Mouse (Mus musculus) brain, embryonic 14.5 days (tissue): ENCODE results near the gene Dyrk2. TPM values are rescaled to one million over a fixed set of nuclear protein-coding genes. Genes with fewer than 3 reads are reported as not detected.

ENCODE experiments used
- DNase-seq: peaks from one replicate; pipeline ENCODE4 v3.0.0-alpha.2; 2011; ENCODE audit warnings: low read depth
- CTCF ChIP-seq: fragments of 200-500 bp; IDR thresholded peaks from 2 replicates; pipeline ENCODE4 v1.5.1; 2012; ENCODE audit warnings: inconsistent platforms, mild to moderate bottlenecking, moderate library complexity, borderline replicate concordance; ENCODE audit not compliant: insufficient read depth, insufficient read length; ENCODE audit errors: extremely low read depth
- POLR2A ChIP-seq: fragments of 200-500 bp; IDR thresholded peaks from 2 replicates; pipeline ENCODE4 v1.6.1; 2012; ENCODE audit warnings: mild to moderate bottlenecking, inconsistent platforms, borderline replicate concordance; ENCODE audit not compliant: poor library complexity, insufficient read depth, insufficient read length, severe bottlenecking; ENCODE audit errors: extremely low read depth
- polyA plus RNA-seq: library from polyadenylated mRNA; depleted of rRNA; stranded (reverse); fragments of >200 nt; gene quantifications from 2 replicates; pipeline ENCODE4 v1.2.3, GENCODE M21; 2012

Gene Dyrk2
- polyA plus RNA-seq, 1 experiment: 31.8 TPM

DNA sequence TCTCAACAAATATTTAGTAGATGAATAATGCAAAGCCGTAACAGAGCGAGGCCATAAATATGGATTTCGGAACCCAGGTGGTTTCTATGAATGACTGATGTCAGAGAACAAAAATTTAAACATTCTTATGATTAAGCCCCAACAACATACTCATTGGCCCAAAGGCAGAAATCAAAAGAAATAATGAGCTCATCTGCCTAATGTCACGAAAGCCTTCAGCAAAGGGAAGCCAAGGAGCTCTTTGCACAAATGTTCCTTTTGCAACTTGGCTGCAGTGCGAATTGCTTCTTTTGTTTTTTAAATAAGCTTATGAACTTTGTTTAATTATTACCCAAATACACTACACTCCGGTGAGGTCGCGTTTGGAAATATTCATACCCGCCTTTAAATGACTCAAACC lies 29.4 kb downstream of the Dyrk2 start:
- no peak for TF ChIP-seq POLR2A
- no peak for TF ChIP-seq CTCF

DNA sequence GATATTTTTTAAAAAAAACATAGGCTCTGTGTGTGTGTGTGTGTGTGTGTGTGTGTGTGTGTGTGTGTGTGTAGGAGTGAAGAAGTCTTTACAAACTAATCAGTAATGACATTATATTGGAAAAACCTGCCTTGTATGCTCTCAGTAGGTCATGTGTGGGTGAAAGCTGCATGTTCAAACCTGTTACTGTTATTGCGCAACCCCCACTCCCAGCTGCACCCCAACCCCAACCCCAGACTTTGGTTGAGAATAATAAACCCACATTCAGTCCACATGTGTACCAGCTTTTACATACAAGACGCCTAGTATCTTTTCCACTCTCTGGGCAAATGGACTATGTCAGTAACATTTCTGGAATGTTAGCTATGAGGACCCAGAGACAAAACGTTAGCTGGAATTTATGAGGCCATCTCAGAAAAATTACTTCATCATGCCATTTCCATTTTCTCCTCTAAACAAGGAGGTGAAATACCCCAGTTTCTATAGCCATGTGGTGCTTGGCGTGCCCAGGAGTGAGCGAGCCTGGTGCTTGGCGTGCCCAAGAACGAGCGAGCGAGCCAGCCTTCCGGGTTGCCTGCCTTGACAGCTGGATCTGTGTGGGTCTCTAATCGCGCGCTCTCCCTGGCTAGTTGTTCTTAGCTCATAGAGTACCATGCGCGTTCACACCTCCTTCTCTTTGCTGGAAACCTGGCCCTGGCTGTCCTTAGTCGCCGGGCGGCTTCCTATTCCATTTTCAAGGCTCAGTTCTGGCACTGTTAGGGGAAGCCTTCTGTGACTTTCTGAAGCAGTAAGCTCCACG lies 30.5 kb downstream of the Dyrk2 start:
- TF ChIP-seq POLR2A (no peak), CTCF (no peak)
- DNase-seq: no peak

More for the DNA sequence above, 29.4 kb downstream of the Dyrk2 start:
- no peak for DNase-seq

DNA sequence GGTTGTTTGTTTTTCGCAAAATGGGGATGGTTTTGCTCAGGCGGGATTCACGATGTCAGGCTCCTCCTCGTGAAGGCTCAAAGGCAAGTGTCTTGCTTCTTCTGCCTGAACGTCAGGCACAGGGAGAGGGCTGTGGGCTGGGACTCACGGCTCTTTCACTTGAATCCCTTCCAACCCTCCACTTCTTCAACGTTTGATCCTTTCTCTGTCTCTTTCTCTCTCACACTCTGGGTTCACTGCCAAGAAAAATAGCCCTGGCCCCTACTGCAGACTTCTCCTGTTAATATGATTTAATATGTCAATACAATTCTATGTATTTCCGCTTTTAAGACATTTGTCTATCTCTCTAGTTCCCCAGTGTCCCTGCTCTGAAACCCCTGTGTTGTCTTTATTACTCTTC lies 32.4 kb downstream of the Dyrk2 start:
- DNase-seq: no peak
- TF ChIP-seq CTCF (no peak), POLR2A (no peak)

DNA sequence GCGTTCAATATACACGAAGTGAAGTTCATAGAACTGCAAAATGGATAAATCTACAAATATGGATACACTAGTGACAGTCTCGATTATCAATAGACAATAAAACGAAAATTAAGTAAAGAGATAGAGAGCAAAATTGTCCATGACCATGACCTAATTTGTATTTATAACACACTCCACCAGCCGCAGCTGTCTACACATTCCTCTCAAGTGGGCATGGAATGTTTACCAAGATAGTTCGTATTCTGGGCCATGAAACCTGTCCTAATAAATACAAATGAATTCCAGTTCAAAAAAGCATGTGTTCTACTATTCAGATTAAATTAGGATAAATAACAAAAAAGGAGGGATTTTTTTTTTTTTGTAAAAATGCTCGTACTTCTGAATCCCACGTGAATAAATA lies 38.8 kb downstream of the Dyrk2 start:
- DNase-seq: no peak
- TF ChIP-seq CTCF (no peak), POLR2A (no peak)

DNA sequence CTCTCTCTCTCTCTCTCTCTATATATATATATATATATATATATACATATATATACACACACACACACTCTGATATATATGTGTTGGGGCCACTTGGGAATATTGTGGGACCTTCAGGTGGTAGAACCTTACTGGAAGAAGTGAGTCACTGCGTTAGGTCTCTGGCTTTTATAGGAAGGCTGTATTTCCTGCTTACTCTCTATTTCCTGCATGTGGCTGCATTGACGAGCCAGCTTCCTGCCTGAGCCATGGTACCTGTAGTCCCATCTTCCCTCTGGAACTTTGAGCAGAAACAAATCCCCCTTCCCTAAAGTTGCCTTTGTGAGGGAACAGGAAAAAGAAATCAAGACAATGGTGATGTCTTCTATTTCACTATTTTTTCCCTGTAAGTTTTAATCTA lies 40.4 kb downstream of the Dyrk2 start:
- TF ChIP-seq POLR2A: no peak
- TF ChIP-seq CTCF: no peak
- DNase-seq: no peak

DNA sequence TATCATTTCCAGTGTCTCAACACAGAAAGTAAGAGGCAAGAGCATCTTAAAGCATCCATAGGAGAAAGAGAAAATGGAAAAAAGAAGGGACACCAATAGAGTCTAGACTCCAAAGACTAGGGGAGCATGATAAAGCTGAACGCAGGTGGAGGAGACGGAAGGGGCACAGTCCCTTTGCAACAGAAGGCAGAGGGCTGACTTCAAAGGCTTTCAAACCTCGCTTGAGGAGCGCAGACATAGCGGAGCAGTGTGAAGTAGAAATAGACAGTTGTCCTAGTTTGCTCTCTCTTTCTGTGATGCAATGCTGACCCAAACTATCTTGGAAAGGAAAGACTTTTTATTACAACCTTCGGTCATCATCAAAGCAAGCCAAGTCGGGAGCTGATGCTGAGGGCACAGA lies 42.9 kb downstream of the Dyrk2 start:
- TF ChIP-seq POLR2A (no peak), CTCF (no peak)
- DNase-seq: no peak

DNA sequence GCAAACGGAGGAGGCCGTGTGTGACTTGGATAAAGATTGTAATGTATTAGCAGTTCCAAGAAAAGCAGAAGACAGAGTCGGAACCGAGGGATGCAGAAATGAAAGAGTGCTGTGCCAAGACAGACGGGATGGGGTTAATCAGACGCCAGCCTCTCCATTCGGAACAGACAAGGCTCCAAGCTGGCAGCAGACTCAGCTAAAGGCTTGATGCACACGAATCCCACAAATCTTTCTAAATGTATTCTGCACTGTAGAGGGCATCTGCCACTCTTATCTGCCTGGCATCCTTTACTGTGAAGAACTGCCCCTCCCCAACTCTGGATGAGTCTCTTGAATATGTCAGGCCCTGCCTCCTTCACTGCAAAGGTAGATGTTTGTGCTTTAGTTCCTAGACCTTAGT lies 45.2 kb downstream of the Dyrk2 start:
- TF ChIP-seq CTCF (no peak), POLR2A (no peak)
- DNase-seq: peak; percentile 87

DNA sequence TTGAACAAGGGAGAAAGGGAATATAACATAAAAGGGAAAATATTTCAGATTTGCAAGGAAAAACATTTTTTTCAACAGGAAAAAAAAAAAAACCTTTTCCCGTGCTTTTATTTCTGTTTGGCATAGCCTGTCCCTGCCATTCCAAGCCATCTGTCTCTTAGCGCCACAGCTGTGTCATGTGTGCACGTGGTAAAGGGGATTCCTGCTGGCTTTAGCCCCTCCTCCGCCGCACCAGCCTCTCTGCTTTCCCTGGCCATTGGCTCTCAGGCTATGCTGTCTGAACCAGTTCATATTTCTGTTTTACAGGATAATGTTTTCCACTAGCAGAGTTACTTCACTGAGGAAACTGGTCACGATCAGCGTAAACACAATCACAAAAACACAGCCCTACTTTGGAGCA lies 49.1 kb downstream of the Dyrk2 start:
- no peak for TF ChIP-seq POLR2A
- no peak for TF ChIP-seq CTCF

DNA sequence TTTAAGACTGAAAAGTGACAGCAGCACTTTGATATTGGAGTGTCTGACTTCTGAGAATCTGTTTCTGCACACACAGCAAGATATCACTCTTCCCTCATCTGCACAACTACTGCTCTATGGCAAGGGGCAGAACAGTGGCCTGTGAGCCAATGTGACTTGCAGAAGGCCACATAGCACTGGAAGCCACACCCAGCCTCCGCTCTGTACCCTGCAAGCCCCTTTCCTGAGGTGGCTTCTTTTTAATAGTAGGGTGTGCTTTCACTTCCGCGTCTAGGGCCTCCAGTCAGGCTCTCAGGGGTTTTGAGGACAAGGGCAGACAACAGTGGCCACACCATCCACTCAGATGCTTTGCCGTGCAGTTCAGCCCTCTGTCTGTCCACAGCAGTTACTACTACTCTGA lies 50.2 kb downstream of the Dyrk2 start:
- TF ChIP-seq CTCF: no peak
- no peak for TF ChIP-seq POLR2A
- no peak for DNase-seq

More for the DNA sequence above, 49.1 kb downstream of the Dyrk2 start:
- DNase-seq: peak; percentile 92

DNA sequence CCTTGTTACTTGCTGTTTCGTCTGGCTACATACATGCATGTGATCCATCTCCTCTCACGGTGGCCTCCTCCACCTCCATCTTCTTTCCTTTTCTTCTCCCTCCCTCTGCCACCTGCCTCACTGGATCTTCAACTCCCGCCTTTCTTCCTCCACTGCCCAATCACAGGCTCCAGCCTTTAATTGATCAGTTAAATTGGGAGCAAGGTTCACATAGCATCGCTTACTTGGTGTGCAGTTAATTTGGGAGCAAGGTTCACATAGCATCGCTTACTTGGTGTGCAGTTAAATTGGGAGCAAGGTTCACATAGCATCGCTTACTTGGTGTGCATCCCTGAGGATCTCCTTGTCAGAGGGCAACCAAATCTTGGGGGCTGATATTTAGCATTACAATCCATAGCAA lies 52.9 kb downstream of the Dyrk2 start:
- DNase-seq: no peak
- TF ChIP-seq POLR2A (no peak), CTCF (no peak)

DNA sequence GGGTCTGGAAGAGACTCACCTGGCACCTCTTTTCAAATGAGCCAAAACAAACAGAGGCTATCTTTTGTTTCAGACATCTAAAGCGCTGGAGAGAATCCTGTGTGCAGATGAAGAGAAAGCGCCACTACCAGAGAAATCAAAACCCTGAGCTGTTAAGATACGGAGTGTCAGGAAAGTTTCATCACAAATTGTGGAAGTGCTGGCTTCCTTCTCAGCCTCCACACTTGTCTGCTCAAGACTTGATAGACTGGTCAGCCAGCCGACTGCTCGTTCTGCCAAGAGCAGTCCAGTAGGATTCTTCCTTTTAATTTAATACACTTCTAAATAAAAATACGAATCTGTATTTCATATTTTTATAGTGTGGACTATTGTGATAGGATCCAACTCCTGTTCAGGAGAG lies 58.1 kb downstream of the Dyrk2 start:
- DNase-seq: no peak

DNA sequence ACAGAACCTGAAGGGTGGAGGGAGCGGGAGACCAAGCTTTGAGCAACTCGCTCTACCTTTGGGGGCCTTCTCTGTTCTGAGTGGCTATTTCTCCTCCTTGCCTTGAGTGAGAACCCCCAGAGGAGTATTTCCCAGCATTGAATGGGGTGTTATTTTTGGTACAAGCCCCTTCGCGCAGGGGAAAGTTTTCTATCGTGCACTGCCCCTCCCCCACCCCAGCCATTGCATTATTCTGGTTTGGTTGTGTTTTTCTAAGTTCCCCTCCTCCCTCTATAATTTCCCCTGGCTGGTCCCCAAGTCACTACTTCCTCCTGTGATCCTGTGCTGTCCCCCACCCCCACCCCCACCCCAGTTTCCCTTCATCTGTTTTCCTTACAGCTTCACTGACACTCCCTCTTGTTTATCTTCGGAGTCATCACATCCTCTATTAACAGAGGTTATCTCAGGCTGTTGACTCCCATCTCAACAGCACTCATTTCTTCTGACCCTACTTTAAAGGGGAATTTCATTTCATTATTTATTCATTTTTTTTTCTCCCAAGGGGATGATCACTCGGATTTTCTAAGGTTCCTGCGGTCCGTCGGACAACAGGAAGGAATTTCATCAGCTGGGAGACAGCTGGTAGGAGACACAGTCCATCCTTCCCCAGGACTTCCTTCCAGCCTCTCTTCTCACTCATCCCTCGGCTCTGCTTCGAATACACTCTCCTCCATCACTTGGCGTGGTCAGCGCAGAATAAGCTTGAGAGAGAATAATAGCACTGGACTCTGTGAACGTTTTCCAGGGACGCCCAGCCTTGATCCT lies 58.9 kb downstream of the Dyrk2 start:
- peak; percentile 22 for DNase-seq
- TF ChIP-seq CTCF: no peak
- TF ChIP-seq POLR2A: no peak

More for the DNA sequence above, 58.1 kb downstream of the Dyrk2 start:
- TF ChIP-seq CTCF: no peak
